Mouse (Mus musculus) megakaryocyte, adult 5-6 weeks (primary cell): ENCODE results near the gene Taok1. TPM values are rescaled to one million over a fixed set of nuclear protein-coding genes. Genes with fewer than 3 reads are reported as not detected.

Experiments used
- ATAC-seq: 2 replicates; pipeline ENCODE4 v1.8.0; 2016; ENCODE audit warnings: mild to moderate bottlenecking, inconsistent platforms; ENCODE audit not compliant: poor library complexity, severe bottlenecking
- total RNA-seq, 2 experiments: library from RNA; stranded (forward) in 1 of 2; stranded (reverse) in 1 of 2; fragments of 153-499, 151-499 nt in 1 of 2; fragments of 221-1000, 200-1000 nt in 1 of 2; gene quantifications; 2 replicates each; pipeline versions ENCODE4 v1.2.3 to v1.2.4; 2015 to 2017

The Taok1 gene
- total RNA-seq, 2 experiments from 2014 or later = 41.9 to 48.4 TPM

GRCm38 (mm10) chr11:77494344-77494676 is 113.3 kb downstream of the Taok1 start:
- ATAC-seq = no peak

GRCm38 (mm10) chr11:77493512-77494343 is 113.9 kb downstream of the Taok1 start, which contains the start of gene Git1:
Gene Git1 (plus strand): TSS chr11:77493562.
- no peak for ATAC-seq

- peak; percentile 86 for ATAC-seq
Observed at GRCm38 (mm10) chr11:77492911-77493332, 114.7 kb downstream of the Taok1 start.

GRCm38 (mm10) chr11:77492311-77492871 is 115.2 kb downstream of the Taok1 start:
- no peak for ATAC-seq

GRCm38 (mm10) chr11:77491502-77492291 is 115.9 kb downstream of the Taok1 start:
- no peak for ATAC-seq

GRCm38 (mm10) chr11:77491123-77491501 is 116.5 kb downstream of the Taok1 start:
- peak; percentile 70 for ATAC-seq

- no peak for ATAC-seq
Observed at GRCm38 (mm10) chr11:77490451-77490850, 117.2 kb downstream of the Taok1 start.

GRCm38 (mm10) chr11:77489591-77490235 is 117.9 kb downstream of the Taok1 start, which contains the start of gene Ankrd13b:
Gene Ankrd13b (minus strand): TSS chr11:77489678.
- ATAC-seq = 0 out of 2 replicates have a peak, but pooled peaks have one; percentile 23

GRCm38 (mm10) chr11:77488771-77489581 is 118.6 kb downstream of the Taok1 start:
- no peak for ATAC-seq

GRCm38 (mm10) chr11:77486798-77487197 is 120.8 kb downstream of the Taok1 start:
- ATAC-seq = no peak

- ATAC-seq = no peak
Observed at GRCm38 (mm10) chr11:77485229-77485628, 122.4 kb downstream of the Taok1 start.

GRCm38 (mm10) chr11:77483510-77484255 is 123.9 kb downstream of the Taok1 start:
- ATAC-seq = peak; percentile 59; the same call in 1 of the 2 replicates

- ATAC-seq = no peak
Observed at GRCm38 (mm10) chr11:77483043-77483442, 124.6 kb downstream of the Taok1 start.

Other genes with a start within 250 kb of the Taok1 start
- 0.09 and 0.21 TPM in 2 replicates for gene Coro6, start 145.4 kb downstream of the Taok1 start, total RNA-seq (2015)
- not detected in 2 replicates for gene Coro6, start 145.4 kb downstream of the Taok1 start, total RNA-seq (2017)
- gene Ankrd13b, start 118.1 kb downstream of the Taok1 start, total RNA-seq (2015) = 2.0 and 2.1 TPM in 2 replicates
- gene Ankrd13b, start 118.1 kb downstream of the Taok1 start, total RNA-seq (2017) = 2.8 and 9.1 TPM in 2 replicates
- 17.6 and 20.0 TPM in 2 replicates for gene Git1, start 114.3 kb downstream of the Taok1 start, total RNA-seq (2015)
- gene Git1, start 114.3 kb downstream of the Taok1 start, total RNA-seq (2017) = 12.3 and 18.7 TPM in 2 replicates
- gene Abhd15, start 92.7 kb downstream of the Taok1 start, total RNA-seq (2015) = 6.8 and 8.3 TPM in 2 replicates
- gene Abhd15, start 92.7 kb downstream of the Taok1 start, total RNA-seq (2017) = 13.8 and 17.0 TPM in 2 replicates
- gene Trp53i13, start 91.8 kb downstream of the Taok1 start, total RNA-seq (2015) = 6.2 and 6.5 TPM in 2 replicates
- gene Trp53i13, start 91.8 kb downstream of the Taok1 start, total RNA-seq (2017) = 5.0 and 5.8 TPM in 2 replicates
- gene Gm10392, start 88.6 kb downstream of the Taok1 start, total RNA-seq (2015) = not detected in 2 replicates
- gene Gm10392, start 88.6 kb downstream of the Taok1 start, total RNA-seq (2017) = 0.51 and 1.8 TPM in 2 replicates
- gene Nufip2, start 78.3 kb upstream of the Taok1 start, total RNA-seq (2015) = 64.0 and 69.6 TPM in 2 replicates
- 75.2 and 90.1 TPM in 2 replicates for gene Nufip2, start 78.3 kb upstream of the Taok1 start, total RNA-seq (2017)
- not detected in 2 replicates for gene Cryba1, start 117.5 kb upstream of the Taok1 start, total RNA-seq (2015)
- not detected in 2 replicates for gene Cryba1, start 117.5 kb upstream of the Taok1 start, total RNA-seq (2017)
- gene Myo18a, start 155.4 kb upstream of the Taok1 start, total RNA-seq (2015) = 14.0 and 21.5 TPM in 2 replicates
- 69.7 and 84.8 TPM in 2 replicates for gene Myo18a, start 155.4 kb upstream of the Taok1 start, total RNA-seq (2017)
- not detected in 2 replicates for gene Gm10277, start 179.9 kb upstream of the Taok1 start, total RNA-seq (2015)
- 0.40 TPM in 1 of 2 replicates, not detected in the other for gene Gm10277, start 179.9 kb upstream of the Taok1 start, total RNA-seq (2017)